Mouse (Mus musculus) left cerebral cortex, postnatal 36 days (tissue): ENCODE data around the gene 9230104L09Rik. TPM values are rescaled to one million over a fixed set of nuclear protein-coding genes. Genes with fewer than 3 reads are reported as not detected.

Source experiments
- DNase-seq, 2 experiments: peaks; one replicate each; pipeline ENCODE4 v3.0.0; 2021 to 2022; ENCODE audit warnings: low spot score in 2 of 2, mixed read lengths in 1 of 2
- intact Hi-C: fragments of 180-260 bp; cut with DNase I; formaldehyde crosslinking; loops from one replicate; pipeline ENCODE4 v1.15.1; 2025
- total RNA-seq, 2 experiments: library from RNA; stranded (reverse); gene quantifications; 2 replicates each; pipeline ENCODE4 v1.2.3; 2021

Gene 9230104L09Rik
- total RNA-seq, 2 experiments from 2014 or later, result not detected

DNA sequence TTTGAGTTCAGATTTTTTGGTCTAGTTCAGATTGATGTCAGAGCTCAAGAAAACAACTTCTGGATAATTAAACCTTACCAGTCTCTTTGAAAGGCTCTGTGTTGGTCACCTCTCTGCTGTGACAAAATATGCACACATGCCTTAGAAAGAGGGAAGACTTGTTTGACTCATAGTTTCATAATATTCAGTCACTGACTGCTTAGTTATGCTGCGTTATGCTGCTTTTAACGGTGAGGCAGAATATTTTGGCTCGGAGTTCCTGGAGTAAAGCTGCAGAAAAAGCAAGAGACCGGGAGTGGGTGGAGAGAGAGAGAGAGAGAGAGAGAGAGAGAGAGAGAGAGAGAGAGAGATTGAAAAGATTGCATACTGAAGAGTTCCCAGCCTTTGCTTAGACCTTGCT, 3.8 kb downstream of the 9230104L09Rik start:
- no peak for DNase-seq
- intact Hi-C loops, result no loop called here

GRCm38 (mm10) chr2:148857506-148857905, 7.3 kb downstream of the 9230104L09Rik start:
- intact Hi-C loops, result loop anchor here (10.0 kb wide), 1 partner anchor 183 kb away; the partner anchor contains the start of gene Nxt1
- no peak for DNase-seq

DNA sequence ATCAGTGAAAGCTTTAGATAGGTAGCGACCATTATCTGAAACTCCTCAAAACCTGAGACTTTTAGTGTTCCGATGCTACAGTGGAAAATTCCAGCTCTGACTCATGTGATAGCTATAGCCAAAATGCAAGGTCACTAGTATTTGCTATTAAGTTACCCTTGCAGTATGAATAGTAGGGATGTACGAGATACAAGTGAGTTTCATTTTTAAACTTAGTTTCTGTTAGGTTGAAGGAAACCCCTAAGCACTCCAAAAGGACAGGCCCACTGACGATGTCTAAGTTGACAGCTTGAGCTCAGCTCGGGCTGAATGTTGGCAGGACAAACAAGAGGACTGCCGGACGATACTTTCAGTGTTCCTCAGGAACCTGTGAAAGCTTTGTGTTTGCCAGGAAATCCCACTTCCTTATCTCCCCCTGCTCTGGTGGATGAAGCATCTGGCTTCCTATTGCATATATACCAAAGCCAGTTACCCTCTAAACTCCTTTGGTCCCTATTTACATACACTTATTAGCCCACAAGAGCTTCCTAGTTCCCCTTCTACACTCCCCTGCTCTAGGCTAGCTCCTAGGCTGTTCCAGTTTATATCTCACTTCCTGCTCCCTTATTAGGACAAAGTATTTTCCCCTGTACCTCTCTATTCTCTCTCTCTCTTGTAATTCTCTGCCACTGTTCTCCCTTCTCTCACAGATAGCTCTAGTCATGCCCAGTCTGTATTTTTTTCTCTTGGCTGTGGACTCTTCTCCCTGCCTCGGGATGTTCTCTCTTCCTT, 8.0 kb downstream of the 9230104L09Rik start:
- intact Hi-C loops, result loop anchor here (10.0 kb wide), 1 partner anchor 182 kb away; the partner anchor contains the start of gene Nxt1
- DNase-seq, result no peak

GRCm38 (mm10) chr2:148851116-148851906, 13.5 kb downstream of the 9230104L09Rik start:
- intact Hi-C loops, result loop anchor here (1.0 to 10.0 kb wide), 3 partner anchors 51 to 177 kb away; partner anchors contain the start of genes Cstl1 and Nxt1
- DNase-seq, result peak; percentile 70 to 83

DNA sequence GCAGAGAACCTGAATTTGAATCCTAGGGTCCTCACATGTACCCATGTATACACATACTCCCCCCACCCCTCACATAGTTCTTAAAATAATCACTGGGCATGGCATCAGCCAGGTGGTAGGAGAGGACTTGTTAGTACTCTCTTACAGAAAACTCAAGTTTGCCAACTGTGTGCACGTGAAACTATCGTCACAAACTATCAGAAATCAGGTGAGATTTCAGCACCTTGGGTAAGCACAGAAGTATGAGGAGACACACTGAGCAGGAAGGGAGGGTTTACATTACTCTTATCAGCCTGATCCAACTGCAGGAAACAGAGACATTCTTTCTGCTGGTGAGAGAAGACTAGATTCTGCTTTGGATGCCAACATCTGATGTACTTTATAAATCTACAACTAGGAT, 25.6 kb downstream of the 9230104L09Rik start:
- DNase-seq, result no peak

GRCm38 (mm10) chr2:148838075-148838777, 26.6 kb downstream of the 9230104L09Rik start:
- intact Hi-C loops, result no loop called here
- no peak for DNase-seq

More for the DNA sequence above, 25.6 kb downstream of the 9230104L09Rik start:
- intact Hi-C loops, result no loop called here

GRCm38 (mm10) chr2:148834912-148835311, 29.9 kb downstream of the 9230104L09Rik start, which contains the start of gene Cst9:
Cst9 (plus strand) TSS chr2:148835147.
- no peak for DNase-seq
- intact Hi-C loops, result no loop called here

GRCm38 (mm10) chr2:148825986-148826385, 38.9 kb downstream of the 9230104L09Rik start:
- DNase-seq, result no peak
- intact Hi-C loops, result no loop called here

GRCm38 (mm10) chr2:148819909-148820308, 44.9 kb downstream of the 9230104L09Rik start, which contains the start of gene Cst13:
Cst13 (plus strand) TSS chr2:148820081.
- intact Hi-C loops, result no loop called here
- DNase-seq, result no peak

DNA sequence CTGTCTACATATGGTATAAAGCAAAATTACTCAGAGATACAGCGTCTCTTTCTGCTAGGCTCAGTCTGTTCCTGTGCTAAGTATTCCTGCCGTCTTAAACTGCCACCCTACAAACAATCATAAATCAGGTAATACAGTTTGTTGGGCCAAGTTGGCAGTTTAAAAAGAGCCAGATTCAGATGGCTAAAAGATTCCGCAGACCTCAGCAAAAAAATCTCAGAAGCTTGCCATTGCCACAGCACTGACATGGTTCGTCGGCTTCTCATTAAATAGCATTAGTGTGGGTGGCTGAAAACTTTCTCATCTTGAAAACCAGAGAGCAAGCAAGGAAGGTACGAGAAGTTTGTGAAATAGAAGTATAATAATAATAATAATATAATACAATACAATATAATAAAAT, 58.1 kb downstream of the 9230104L09Rik start:
- no peak for DNase-seq

DNA sequence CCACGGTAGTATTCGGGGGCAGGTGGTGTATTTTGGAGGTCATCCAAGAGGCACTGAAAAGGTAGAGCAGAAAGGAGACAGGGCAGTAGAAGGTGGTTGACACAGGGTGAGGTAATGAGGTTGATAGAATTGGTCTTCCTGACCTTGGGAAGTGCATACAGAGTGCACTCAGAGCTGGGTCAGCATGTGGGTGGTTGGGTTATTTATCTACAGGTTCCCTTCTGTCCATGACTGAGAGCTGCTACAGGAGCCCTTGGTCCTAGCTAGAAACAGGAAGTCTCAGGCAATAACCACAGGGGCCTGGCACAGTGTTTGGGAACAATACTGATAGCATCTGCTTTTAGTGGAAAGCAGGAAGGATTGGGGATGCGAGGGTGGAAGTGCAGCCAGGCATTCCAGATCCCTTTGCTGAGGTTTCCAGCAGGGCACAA, 63.3 kb downstream of the 9230104L09Rik start:
- no peak for DNase-seq
- intact Hi-C loops, result no loop called here

More for the DNA sequence above, 58.1 kb downstream of the 9230104L09Rik start:
- intact Hi-C loops, result no loop called here

- intact Hi-C loops, result no loop called here
- DNase-seq, result no peak
Measured at GRCm38 (mm10) chr2:148798485-148798884, 66.4 kb downstream of the 9230104L09Rik start, which contains the start of gene Cst8. Cst8 (plus strand) TSS chr2:148798785.

Other genes with a start within 250 kb of the 9230104L09Rik start
- gene Nxt1, start 192.4 kb downstream of the 9230104L09Rik start, total RNA-seq, result 10 to 100 TPM; 11.5 to 11.9 TPM
- 10 to 100 TPM; 27.6 to 28.1 TPM for gene Gzf1, start 184.0 kb downstream of the 9230104L09Rik start, total RNA-seq
- gene Napb, start 132.6 kb downstream of the 9230104L09Rik start, total RNA-seq, result 100 to 1,000 TPM; 342 to 359 TPM
- 1 to 10 TPM; 1.5 TPM for gene Cstl1, start 114.7 kb downstream of the 9230104L09Rik start, total RNA-seq
- gene Cst11, start 93.5 kb downstream of the 9230104L09Rik start, total RNA-seq, result not detected
- not detected for gene 8030411F24Rik, start 83.0 kb downstream of the 9230104L09Rik start, total RNA-seq
- 1 to 10 TPM; 3.6 to 5.0 TPM for gene Cst12, start 75.7 kb downstream of the 9230104L09Rik start, total RNA-seq
- gene Cst8, start 66.3 kb downstream of the 9230104L09Rik start, total RNA-seq, result not detected
- gene Cst13, start 45.0 kb downstream of the 9230104L09Rik start, total RNA-seq, result not detected
- not detected for gene Cst9, start 29.9 kb downstream of the 9230104L09Rik start, total RNA-seq
- 1,000 to 10,000 TPM; 1,774 to 2,100 TPM for gene Cst3, start 10.7 kb upstream of the 9230104L09Rik start, total RNA-seq
- gene Gm1330, start 138.2 kb upstream of the 9230104L09Rik start, total RNA-seq, result not detected
- not detected for gene Gm10750, start 152.2 kb upstream of the 9230104L09Rik start, total RNA-seq